Mouse (Mus musculus): ENCODE measurements at regions not wholly inside any gene's neighbourhood (a gene's known extent, or its start where the extent isn't known, plus 50 kb on each side); places are given as distances from the start of the nearest gene placed in this dataset.
A peak's percentile ranks its signal among the peaks of the same experiment; 100 is the strongest.

- H3K9ac ChIP-seq (ENCODE audit: low read length), result no peak overlapping the region
- H3K27ac ChIP-seq (ENCODE audit: low read length), result no peak overlapping the region
- ATAC-seq (replicated peaks; ENCODE audit: extremely low read depth, insufficient read depth, low FRiP score), result no peak
- no peaks in the 10 kb centered on the region for H3K4me1 ChIP-seq (ENCODE audit: control insufficient read depth, insufficient read depth, low read length)
- H3K36me3 ChIP-seq (ENCODE audit: control insufficient read depth, insufficient read depth), result no peaks in the 10 kb centered on the region
- no peaks in the 10 kb centered on the region for H3K27me3 ChIP-seq (ENCODE audit: control insufficient read depth, insufficient read depth, low read length)
- WGBS, result 77% methylated on average over 12 of the region's 12 CpGs
- H3K4me2 ChIP-seq (ENCODE audit: low read depth, low read length), result no peak overlapping the region
- no peak overlapping the region for H3K4me3 ChIP-seq (ENCODE audit: low read length)
- no peaks in the 10 kb centered on the region for H3K9me3 ChIP-seq (replicated peaks; ENCODE audit: control insufficient read depth, low read length)
Measured at GRCm38 (mm10) chr1:19826455-19827366, 618.0 kb downstream of the Tfap2b start.

GRCm38 (mm10) chr1:19849918-19850317 lies 641.2 kb downstream of the Tfap2b start:
- peaks cover 2% of the 10 kb centered on the region; the same call in 1 of the 2 replicates for H3K4me1 ChIP-seq (ENCODE audit: control insufficient read depth, insufficient read depth, low read length)

GRCm38 (mm10) chr1:19857250-19857649 lies 648.5 kb downstream of the Tfap2b start:
- Histone ChIP-seq H3K9me3 (replicated peaks; ENCODE audit: control insufficient read depth, low read length) (no peaks in the 10 kb centered on the region), H3K36me3 (ENCODE audit: control insufficient read depth, insufficient read depth) (no peaks in the 10 kb centered on the region), H3K4me2 (ENCODE audit: low read depth, low read length) (no peak overlapping the region), H3K4me1 (ENCODE audit: control insufficient read depth, insufficient read depth, low read length) (no peaks in the 10 kb centered on the region; the same call in 1 of the 2 replicates), H3K4me3 (ENCODE audit: low read length) (no peak overlapping the region), H3K9ac (ENCODE audit: low read length) (no peak overlapping the region), H3K27ac (ENCODE audit: low read length) (no peak overlapping the region), H3K27me3 (ENCODE audit: control insufficient read depth, insufficient read depth, low read length) (no peaks in the 10 kb centered on the region)
- no peak for ATAC-seq (replicated peaks; ENCODE audit: extremely low read depth, insufficient read depth, low FRiP score)

More at GRCm38 (mm10) chr1:19849918-19850317, 641.2 kb downstream of the Tfap2b start:
- peak; percentile 49; the same call in 1 of the 2 replicates for ATAC-seq (replicated peaks; ENCODE audit: extremely low read depth, insufficient read depth, low FRiP score)
- Histone ChIP-seq H3K4me2 (ENCODE audit: low read depth, low read length) (no peak overlapping the region), H3K9ac (ENCODE audit: low read length) (no peak overlapping the region), H3K9me3 (replicated peaks; ENCODE audit: control insufficient read depth, low read length) (no peaks in the 10 kb centered on the region), H3K27ac (ENCODE audit: low read length) (no peak overlapping the region), H3K4me3 (ENCODE audit: low read length) (no peak overlapping the region), H3K36me3 (ENCODE audit: control insufficient read depth, insufficient read depth) (no peaks in the 10 kb centered on the region), H3K27me3 (ENCODE audit: control insufficient read depth, insufficient read depth, low read length) (no peaks in the 10 kb centered on the region)
- WGBS, result 37% methylated on average over 3 of the region's 3 CpGs

- no peak for ATAC-seq (replicated peaks; ENCODE audit: extremely low read depth, insufficient read depth, low FRiP score)
- Histone ChIP-seq H3K36me3 (ENCODE audit: control insufficient read depth, insufficient read depth) (no peaks in the 10 kb centered on the region), H3K4me3 (ENCODE audit: low read length) (no peak overlapping the region), H3K4me2 (ENCODE audit: low read depth, low read length) (no peak overlapping the region), H3K27ac (ENCODE audit: low read length) (no peak overlapping the region), H3K9ac (ENCODE audit: low read length) (no peak overlapping the region), H3K27me3 (ENCODE audit: control insufficient read depth, insufficient read depth, low read length) (no peaks in the 10 kb centered on the region), H3K9me3 (replicated peaks; ENCODE audit: control insufficient read depth, low read length) (no peaks in the 10 kb centered on the region), H3K4me1 (ENCODE audit: control insufficient read depth, insufficient read depth, low read length) (no peaks in the 10 kb centered on the region)
- WGBS, result 83% methylated on average over 12 of the region's 12 CpGs
Measured at GRCm38 (mm10) chr1:19868478-19868877, 659.8 kb downstream of the Tfap2b start.

- Histone ChIP-seq H3K36me3 (ENCODE audit: control insufficient read depth, insufficient read depth) (no peaks in the 10 kb centered on the region), H3K9ac (ENCODE audit: low read length) (no peak overlapping the region), H3K27ac (ENCODE audit: low read length) (no peak overlapping the region), H3K4me1 (ENCODE audit: control insufficient read depth, insufficient read depth, low read length) (no peaks in the 10 kb centered on the region), H3K27me3 (ENCODE audit: control insufficient read depth, insufficient read depth, low read length) (no peaks in the 10 kb centered on the region), H3K4me2 (ENCODE audit: low read depth, low read length) (no peak overlapping the region), H3K9me3 (replicated peaks; ENCODE audit: control insufficient read depth, low read length) (no peaks in the 10 kb centered on the region), H3K4me3 (ENCODE audit: low read length) (no peak overlapping the region)
- WGBS, result 76% methylated on average over 8 of the region's 8 CpGs
- no peak for ATAC-seq (replicated peaks; ENCODE audit: extremely low read depth, insufficient read depth, low FRiP score)
Measured at GRCm38 (mm10) chr1:19881193-19881592, 672.5 kb downstream of the Tfap2b start.

- WGBS, result 47% methylated on average over 5 of the region's 5 CpGs
- H3K9me3 ChIP-seq (replicated peaks; ENCODE audit: control insufficient read depth, low read length), result no peaks in the 10 kb centered on the region
- no peak overlapping the region for H3K4me2 ChIP-seq (ENCODE audit: low read depth, low read length)
- H3K4me3 ChIP-seq (ENCODE audit: low read length), result no peak overlapping the region
- H3K9ac ChIP-seq (ENCODE audit: low read length), result no peak overlapping the region
- no peaks in the 10 kb centered on the region for H3K27me3 ChIP-seq (ENCODE audit: control insufficient read depth, insufficient read depth, low read length)
- no peak overlapping the region for H3K27ac ChIP-seq (ENCODE audit: low read length)
- H3K36me3 ChIP-seq (ENCODE audit: control insufficient read depth, insufficient read depth), result no peaks in the 10 kb centered on the region
- no peak for ATAC-seq (replicated peaks; ENCODE audit: extremely low read depth, insufficient read depth, low FRiP score)
- no peaks in the 10 kb centered on the region for H3K4me1 ChIP-seq (ENCODE audit: control insufficient read depth, insufficient read depth, low read length)
Measured at GRCm38 (mm10) chr1:19899426-19899825, 690.7 kb downstream of the Tfap2b start.

- H3K4me3 ChIP-seq (ENCODE audit: low read length), result no peak overlapping the region
- no peak for ATAC-seq (replicated peaks; ENCODE audit: extremely low read depth, insufficient read depth, low FRiP score)
Measured at GRCm38 (mm10) chr1:19899889-19900310, 691.2 kb downstream of the Tfap2b start.

GRCm38 (mm10) chr1:19900983-19901531 lies 692.3 kb downstream of the Tfap2b start:
- no peaks in the 10 kb centered on the region for H3K27me3 ChIP-seq (ENCODE audit: control insufficient read depth, insufficient read depth, low read length)
- H3K27ac ChIP-seq (ENCODE audit: low read length), result no peak overlapping the region
- H3K4me2 ChIP-seq (ENCODE audit: low read depth, low read length), result no peak overlapping the region
- no peak overlapping the region for H3K9ac ChIP-seq (ENCODE audit: low read length)
- 76% methylated on average over 2 of the region's 2 CpGs for WGBS
- H3K36me3 ChIP-seq (ENCODE audit: control insufficient read depth, insufficient read depth), result no peaks in the 10 kb centered on the region
- H3K4me3 ChIP-seq (ENCODE audit: low read length), result no peak overlapping the region
- H3K4me1 ChIP-seq (ENCODE audit: control insufficient read depth, insufficient read depth, low read length), result no peaks in the 10 kb centered on the region
- H3K9me3 ChIP-seq (replicated peaks; ENCODE audit: control insufficient read depth, low read length), result no peaks in the 10 kb centered on the region
- ATAC-seq (replicated peaks; ENCODE audit: extremely low read depth, insufficient read depth, low FRiP score), result no peak

More at GRCm38 (mm10) chr1:19899889-19900310, 691.2 kb downstream of the Tfap2b start:
- no peak overlapping the region for H3K9ac ChIP-seq (ENCODE audit: low read length)
- no peak overlapping the region for H3K4me2 ChIP-seq (ENCODE audit: low read depth, low read length)
- no peaks in the 10 kb centered on the region for H3K27me3 ChIP-seq (ENCODE audit: control insufficient read depth, insufficient read depth, low read length)
- H3K36me3 ChIP-seq (ENCODE audit: control insufficient read depth, insufficient read depth), result no peaks in the 10 kb centered on the region
- H3K4me1 ChIP-seq (ENCODE audit: control insufficient read depth, insufficient read depth, low read length), result no peaks in the 10 kb centered on the region
- WGBS, result 53% methylated on average over 12 of the region's 12 CpGs
- no peak overlapping the region for H3K27ac ChIP-seq (ENCODE audit: low read length)
- no peaks in the 10 kb centered on the region for H3K9me3 ChIP-seq (replicated peaks; ENCODE audit: control insufficient read depth, low read length)

GRCm38 (mm10) chr1:19912194-19912846 lies 703.6 kb downstream of the Tfap2b start:
- no peak overlapping the region for H3K27ac ChIP-seq (ENCODE audit: low read length)
- 81% methylated on average over 2 of the region's 2 CpGs for WGBS
- no peak for ATAC-seq (replicated peaks; ENCODE audit: extremely low read depth, insufficient read depth, low FRiP score)
- no peak overlapping the region for H3K4me3 ChIP-seq (ENCODE audit: low read length)
- no peaks in the 10 kb centered on the region for H3K27me3 ChIP-seq (ENCODE audit: control insufficient read depth, insufficient read depth, low read length)
- H3K9me3 ChIP-seq (replicated peaks; ENCODE audit: control insufficient read depth, low read length), result no peaks in the 10 kb centered on the region
- no peak overlapping the region for H3K9ac ChIP-seq (ENCODE audit: low read length)
- H3K36me3 ChIP-seq (ENCODE audit: control insufficient read depth, insufficient read depth), result no peaks in the 10 kb centered on the region
- H3K4me1 ChIP-seq (ENCODE audit: control insufficient read depth, insufficient read depth, low read length), result no peaks in the 10 kb centered on the region
- no peak overlapping the region for H3K4me2 ChIP-seq (ENCODE audit: low read depth, low read length)

Measured in heart, embryonic 16.5 days (tissue).